Mouse (Mus musculus): ENCODE data around the gene Mtus2. TPM values are rescaled to one million over a fixed set of nuclear protein-coding genes. Genes with fewer than 3 reads are reported as not detected.

Gene Mtus2
- polyA plus RNA-seq, 1 experiment = 0.05 TPM

GRCm38 (mm10) chr5:148236616-148237015, 279.5 kb downstream of the Mtus2 start:
- no peaks in the 10 kb centered on the region for H3K79me2 ChIP-seq (ENCODE audit: control insufficient read depth, insufficient read depth)
- no peaks in the 10 kb centered on the region for H3K36me3 ChIP-seq (ENCODE audit: control insufficient read depth, insufficient read depth)
- H3K27me3 ChIP-seq (ENCODE audit: control insufficient read depth, insufficient read depth, insufficient read length) = no peaks in the 10 kb centered on the region
- H3K4me2 ChIP-seq (ENCODE audit: low read depth) = no peak overlapping the region
- TF ChIP-seq SRF (IDR thresholded peaks at IDR 0.05; ENCODE audit: control insufficient read depth, insufficient read length, low read depth) (no peak), POLR2A (IDR thresholded peaks at IDR 0.05; ENCODE audit: insufficient read length, low read depth) (no peak), POLR2AphosphoS2 (IDR thresholded peaks at IDR 0.05; ENCODE audit: insufficient read length, low read depth) (no peak), MYOG (IDR thresholded peaks at IDR 0.05; ENCODE audit: control insufficient read depth in 1 of 3, insufficient read depth in 1 of 3, insufficient read length in 2 of 3, low read depth in 2 of 3) (no peak), MYOD1 (IDR thresholded peaks at IDR 0.05; ENCODE audit: control insufficient read depth in 1 of 3, insufficient read length in 2 of 3, low read depth in 2 of 3) (no peak), E2F4 (IDR thresholded peaks at IDR 0.05; ENCODE audit: insufficient read depth) (no peak), REST (IDR thresholded peaks at IDR 0.05; ENCODE audit: insufficient read depth, insufficient read length) (no peak), TCF12 (IDR thresholded peaks at IDR 0.05; ENCODE audit: insufficient read depth, poor library complexity, severe bottlenecking) (no peak), CEBPB (IDR thresholded peaks at IDR 0.05; ENCODE audit: insufficient read depth, poor library complexity, severe bottlenecking) (no peak), MAX (IDR thresholded peaks at IDR 0.05; ENCODE audit: low read depth) (no peak), TCF3 (IDR thresholded peaks at IDR 0.05; ENCODE audit: insufficient read length, low read depth) (no peak), USF1 (IDR thresholded peaks at IDR 0.05; ENCODE audit: low read depth) (no peak)
- no peak overlapping the region for H3ac ChIP-seq (ENCODE audit: control insufficient read depth, insufficient read length)
- H3K4me3 ChIP-seq = no peak overlapping the region

- Histone ChIP-seq H3K27me3 (ENCODE audit: control insufficient read depth, insufficient read depth, insufficient read length) (no peaks in the 10 kb centered on the region), H3K79me2 (ENCODE audit: control insufficient read depth, insufficient read depth) (no peaks in the 10 kb centered on the region), H3K36me3 (ENCODE audit: control insufficient read depth, insufficient read depth) (no peaks in the 10 kb centered on the region), H3K4me2 (ENCODE audit: low read depth) (no peak overlapping the region), H3K4me3 (no peak overlapping the region), H3ac (ENCODE audit: control insufficient read depth, insufficient read length) (no peak overlapping the region)
- no peak for TF ChIP-seq POLR2A (IDR thresholded peaks at IDR 0.05; ENCODE audit: insufficient read length, low read depth)
Observed at GRCm38 (mm10) chr5:148239067-148239466, 281.9 kb downstream of the Mtus2 start.

GRCm38 (mm10) chr5:148239757-148240156, 282.6 kb downstream of the Mtus2 start:
- no peaks in the 10 kb centered on the region for H3K36me3 ChIP-seq (ENCODE audit: control insufficient read depth, insufficient read depth)
- no peaks in the 10 kb centered on the region for H3K79me2 ChIP-seq (ENCODE audit: control insufficient read depth, insufficient read depth)
- TF ChIP-seq TCF12 (IDR thresholded peaks at IDR 0.05; ENCODE audit: insufficient read depth, poor library complexity, severe bottlenecking) = no peak
- no peak for TF ChIP-seq REST (IDR thresholded peaks at IDR 0.05; ENCODE audit: insufficient read depth, insufficient read length)
- TF ChIP-seq TCF3 (IDR thresholded peaks at IDR 0.05; ENCODE audit: insufficient read length, low read depth) = no peak
- TF ChIP-seq USF1 (IDR thresholded peaks at IDR 0.05; ENCODE audit: low read depth) = no peak
- TF ChIP-seq MAX (IDR thresholded peaks at IDR 0.05; ENCODE audit: low read depth) = no peak
- TF ChIP-seq E2F4 (IDR thresholded peaks at IDR 0.05; ENCODE audit: insufficient read depth) = no peak
- no peak for TF ChIP-seq POLR2AphosphoS2 (IDR thresholded peaks at IDR 0.05; ENCODE audit: insufficient read length, low read depth)
- TF ChIP-seq MYOD1 (IDR thresholded peaks at IDR 0.05; ENCODE audit: control insufficient read depth in 1 of 3, insufficient read length in 2 of 3, low read depth in 2 of 3) = no peak
- no peak for TF ChIP-seq SRF (IDR thresholded peaks at IDR 0.05; ENCODE audit: control insufficient read depth, insufficient read length, low read depth)
- TF ChIP-seq CEBPB (IDR thresholded peaks at IDR 0.05; ENCODE audit: insufficient read depth, poor library complexity, severe bottlenecking) = no peak
- no peak for TF ChIP-seq POLR2A (IDR thresholded peaks at IDR 0.05; ENCODE audit: insufficient read length, low read depth)
- no peak for TF ChIP-seq MYOG (IDR thresholded peaks at IDR 0.05; ENCODE audit: control insufficient read depth in 1 of 3, insufficient read depth in 1 of 3, insufficient read length in 2 of 3, low read depth in 2 of 3)
- H3K4me2 ChIP-seq (ENCODE audit: low read depth) = no peak overlapping the region
- no peak overlapping the region for H3K4me3 ChIP-seq
- H3K27me3 ChIP-seq (ENCODE audit: control insufficient read depth, insufficient read depth, insufficient read length) = no peaks in the 10 kb centered on the region
- no peak overlapping the region for H3ac ChIP-seq (ENCODE audit: control insufficient read depth, insufficient read length)

GRCm38 (mm10) chr5:148241932-148242331, 284.8 kb downstream of the Mtus2 start:
- TF ChIP-seq TCF12 (IDR thresholded peaks at IDR 0.05; ENCODE audit: insufficient read depth, poor library complexity, severe bottlenecking) (no peak), POLR2AphosphoS2 (IDR thresholded peaks at IDR 0.05; ENCODE audit: insufficient read length, low read depth) (no peak), MAX (IDR thresholded peaks at IDR 0.05; ENCODE audit: low read depth) (no peak), USF1 (IDR thresholded peaks at IDR 0.05; ENCODE audit: low read depth) (no peak), MYOD1 (IDR thresholded peaks at IDR 0.05; ENCODE audit: control insufficient read depth in 1 of 3, insufficient read length in 2 of 3, low read depth in 2 of 3) (no peak), MYOG (IDR thresholded peaks at IDR 0.05; ENCODE audit: control insufficient read depth in 1 of 3, insufficient read depth in 1 of 3, insufficient read length in 2 of 3, low read depth in 2 of 3) (no peak), TCF3 (IDR thresholded peaks at IDR 0.05; ENCODE audit: insufficient read length, low read depth) (no peak), REST (IDR thresholded peaks at IDR 0.05; ENCODE audit: insufficient read depth, insufficient read length) (no peak), CEBPB (IDR thresholded peaks at IDR 0.05; ENCODE audit: insufficient read depth, poor library complexity, severe bottlenecking) (no peak), E2F4 (IDR thresholded peaks at IDR 0.05; ENCODE audit: insufficient read depth) (no peak), POLR2A (IDR thresholded peaks at IDR 0.05; ENCODE audit: insufficient read length, low read depth) (no peak), SRF (IDR thresholded peaks at IDR 0.05; ENCODE audit: control insufficient read depth, insufficient read length, low read depth) (no peak)
- no peak overlapping the region for H3K4me3 ChIP-seq
- H3K79me2 ChIP-seq (ENCODE audit: control insufficient read depth, insufficient read depth) = no peaks in the 10 kb centered on the region
- H3ac ChIP-seq (ENCODE audit: control insufficient read depth, insufficient read length) = no peak overlapping the region
- H3K4me2 ChIP-seq (ENCODE audit: low read depth) = no peak overlapping the region
- H3K27me3 ChIP-seq (ENCODE audit: control insufficient read depth, insufficient read depth, insufficient read length) = no peaks in the 10 kb centered on the region
- H3K36me3 ChIP-seq (ENCODE audit: control insufficient read depth, insufficient read depth) = no peaks in the 10 kb centered on the region

- TF ChIP-seq MAX (IDR thresholded peaks at IDR 0.05; ENCODE audit: low read depth) = no peak
- no peak for TF ChIP-seq USF1 (IDR thresholded peaks at IDR 0.05; ENCODE audit: low read depth)
- TF ChIP-seq MYOG (IDR thresholded peaks at IDR 0.05; ENCODE audit: control insufficient read depth in 1 of 3, insufficient read depth in 1 of 3, insufficient read length in 2 of 3, low read depth in 2 of 3) = no peak
- TF ChIP-seq POLR2AphosphoS2 (IDR thresholded peaks at IDR 0.05; ENCODE audit: insufficient read length, low read depth) = no peak
- TF ChIP-seq TCF3 (IDR thresholded peaks at IDR 0.05; ENCODE audit: insufficient read length, low read depth) = no peak
- no peak for TF ChIP-seq REST (IDR thresholded peaks at IDR 0.05; ENCODE audit: insufficient read depth, insufficient read length)
- TF ChIP-seq TCF12 (IDR thresholded peaks at IDR 0.05; ENCODE audit: insufficient read depth, poor library complexity, severe bottlenecking) = no peak
- no peak for TF ChIP-seq POLR2A (IDR thresholded peaks at IDR 0.05; ENCODE audit: insufficient read length, low read depth)
- no peak for TF ChIP-seq E2F4 (IDR thresholded peaks at IDR 0.05; ENCODE audit: insufficient read depth)
- H3K4me3 ChIP-seq = no peak overlapping the region
Observed at GRCm38 (mm10) chr5:148244471-148244870, 287.4 kb downstream of the Mtus2 start.

More at GRCm38 (mm10) chr5:148244471-148244870, 287.4 kb downstream of the Mtus2 start:
- no peak overlapping the region for H3ac ChIP-seq (ENCODE audit: control insufficient read depth, insufficient read length)
- no peaks in the 10 kb centered on the region for H3K27me3 ChIP-seq (ENCODE audit: control insufficient read depth, insufficient read depth, insufficient read length)
- H3K36me3 ChIP-seq (ENCODE audit: control insufficient read depth, insufficient read depth) = no peaks in the 10 kb centered on the region
- no peaks in the 10 kb centered on the region for H3K79me2 ChIP-seq (ENCODE audit: control insufficient read depth, insufficient read depth)
- H3K4me2 ChIP-seq (ENCODE audit: low read depth) = no peak overlapping the region

Measured in myocyte (in vitro differentiated cells).